Mouse (Mus musculus): ENCODE data around the gene Rack1.

DNA sequence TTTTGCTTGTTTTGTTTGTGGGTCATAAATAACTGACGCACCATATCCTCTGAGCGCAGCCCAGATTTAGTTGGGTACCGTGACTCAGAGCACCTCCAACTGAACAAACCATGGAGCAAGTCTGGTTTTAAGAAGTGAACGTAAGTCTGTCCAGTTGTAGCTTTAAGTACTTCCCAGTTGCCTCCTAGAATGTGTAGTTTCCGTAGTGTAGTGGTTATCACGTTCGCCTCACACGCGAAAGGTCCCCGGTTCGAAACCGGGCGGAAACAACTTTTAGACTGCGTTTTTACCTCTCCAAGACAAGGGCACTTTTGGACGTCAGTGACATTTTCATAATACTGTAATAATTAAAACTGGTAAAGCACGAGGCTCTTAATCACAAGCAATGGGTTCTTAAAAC is 18.2 kb downstream of the Rack1 start:
- TF ChIP-seq POLR2A (IDR thresholded peaks at IDR 0.05; ENCODE audit: insufficient read depth, low read depth, low read length) (no peak), CTCF (IDR thresholded peaks at IDR 0.05; ENCODE audit: insufficient read depth, low read depth, low read length) (no peak)
